Mouse (Mus musculus) cerebellum, postnatal 36 days (tissue): ENCODE data around the gene H2afb1.
"Not testable (repeated sequence)": the region's sequence is repeated elsewhere in the genome, so short reads cannot be mapped to it uniquely, and the experiment has no call there.

Source experiments
- DNase-seq, 2 experiments: peaks; one replicate each; pipeline ENCODE4 v3.0.0; 2021 to 2022; ENCODE audit warnings: mixed read lengths in 2 of 2

Gene H2afb1

GRCm38 (mm10) chrX:117014457-117014856 is at the start of gene H2afb1:
Gene H2afb1 (plus strand): TSS chrX:117014757.
- not testable (repeated sequence) for DNase-seq

- no peak for DNase-seq
Observed at GRCm38 (mm10) chrX:117036085-117036484, 21.5 kb downstream of the H2afb1 start.
